Mouse (Mus musculus): ENCODE results near the gene Garnl3. TPM values are rescaled to one million over a fixed set of nuclear protein-coding genes. Genes with fewer than 3 reads are reported as not detected.

The Garnl3 gene
- polyA plus RNA-seq, 1 experiment from 2014 or later = 18.5 TPM

- Histone ChIP-seq H3K27ac (ENCODE audit: low read depth, low read length) (no peak overlapping the region), H3K27me3 (ENCODE audit: control insufficient read depth, insufficient read depth, low read length) (no peaks in the 10 kb centered on the region), H3K9ac (ENCODE audit: low read depth, low read length) (no peak overlapping the region), H3K9me3 (ENCODE audit: control insufficient read depth, low read length) (no peaks in the 10 kb centered on the region), H3K4me2 (replicated peaks; ENCODE audit: low read depth, low read length) (no peak overlapping the region), H3K4me3 (ENCODE audit: low read depth, low read length) (no peak overlapping the region), H3K4me1 (replicated peaks; ENCODE audit: control insufficient read depth, insufficient read depth, low read length) (no peaks in the 10 kb centered on the region), H3K36me3 (ENCODE audit: control insufficient read depth, insufficient read depth, low read length) (no peaks in the 10 kb centered on the region)
- DNase-seq (ENCODE audit: low spot score) (no peak), ATAC-seq (ENCODE audit: low FRiP score) (no peak)
- 67% methylated on average over 8 of the region's 8 CpGs for WGBS
These were observed 68.7 kb downstream of the Garnl3 start for GRCm38 (mm10) chr2:33062744-33063143.

- no peaks in the 10 kb centered on the region for H3K36me3 ChIP-seq (ENCODE audit: control insufficient read depth, insufficient read depth, low read length)
- no peaks in the 10 kb centered on the region for H3K9me3 ChIP-seq (ENCODE audit: control insufficient read depth, low read length)
- 91% methylated on average over 5 of the region's 5 CpGs for WGBS
These were observed 72.5 kb downstream of the Garnl3 start for GRCm38 (mm10) chr2:33058926-33059325.

DNA sequence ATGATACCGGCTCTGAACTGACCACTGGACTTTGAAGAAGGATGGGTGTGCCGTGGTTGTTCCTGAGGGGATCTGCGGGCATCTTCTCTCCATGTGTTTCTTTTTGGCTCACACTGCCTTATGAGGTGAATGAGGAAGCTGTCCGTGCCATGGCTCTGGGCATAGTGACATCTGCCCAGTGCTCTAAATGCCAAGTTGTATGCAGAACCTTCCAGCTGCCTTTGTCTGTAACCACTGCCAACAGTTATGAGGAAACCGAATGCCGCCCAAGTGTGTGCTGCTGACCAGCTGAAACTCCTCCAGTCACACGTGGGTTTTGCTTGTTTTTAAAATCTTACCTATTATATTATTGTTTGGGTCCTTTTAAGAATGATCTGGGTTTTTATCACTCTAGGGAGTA is 73.9 kb downstream of the Garnl3 start:
- Histone ChIP-seq H3K9ac (ENCODE audit: low read depth, low read length) (no peak overlapping the region), H3K27ac (ENCODE audit: low read depth, low read length) (no peak overlapping the region), H3K4me3 (ENCODE audit: low read depth, low read length) (no peak overlapping the region), H3K27me3 (ENCODE audit: control insufficient read depth, insufficient read depth, low read length) (no peaks in the 10 kb centered on the region), H3K4me1 (replicated peaks; ENCODE audit: control insufficient read depth, insufficient read depth, low read length) (no peaks in the 10 kb centered on the region), H3K4me2 (replicated peaks; ENCODE audit: low read depth, low read length) (no peak overlapping the region), H3K9me3 (ENCODE audit: control insufficient read depth, low read length) (no peaks in the 10 kb centered on the region), H3K36me3 (ENCODE audit: control insufficient read depth, insufficient read depth, low read length) (no peaks in the 10 kb centered on the region)
- DNase-seq (ENCODE audit: low spot score) (no peak), ATAC-seq (ENCODE audit: low FRiP score) (no peak)
- 89% methylated on average over 7 of the region's 7 CpGs for WGBS

More at GRCm38 (mm10) chr2:33058926-33059325, 72.5 kb downstream of the Garnl3 start:
- ATAC-seq (ENCODE audit: low FRiP score) (no peak), DNase-seq (ENCODE audit: low spot score) (no peak)
- H3K27me3 ChIP-seq (ENCODE audit: control insufficient read depth, insufficient read depth, low read length) = no peaks in the 10 kb centered on the region
- H3K4me2 ChIP-seq (replicated peaks; ENCODE audit: low read depth, low read length) = no peak overlapping the region
- H3K9ac ChIP-seq (ENCODE audit: low read depth, low read length) = no peak overlapping the region
- H3K4me1 ChIP-seq (replicated peaks; ENCODE audit: control insufficient read depth, insufficient read depth, low read length) = no peaks in the 10 kb centered on the region
- no peak overlapping the region for H3K4me3 ChIP-seq (ENCODE audit: low read depth, low read length)
- no peak overlapping the region for H3K27ac ChIP-seq (ENCODE audit: low read depth, low read length)

DNA sequence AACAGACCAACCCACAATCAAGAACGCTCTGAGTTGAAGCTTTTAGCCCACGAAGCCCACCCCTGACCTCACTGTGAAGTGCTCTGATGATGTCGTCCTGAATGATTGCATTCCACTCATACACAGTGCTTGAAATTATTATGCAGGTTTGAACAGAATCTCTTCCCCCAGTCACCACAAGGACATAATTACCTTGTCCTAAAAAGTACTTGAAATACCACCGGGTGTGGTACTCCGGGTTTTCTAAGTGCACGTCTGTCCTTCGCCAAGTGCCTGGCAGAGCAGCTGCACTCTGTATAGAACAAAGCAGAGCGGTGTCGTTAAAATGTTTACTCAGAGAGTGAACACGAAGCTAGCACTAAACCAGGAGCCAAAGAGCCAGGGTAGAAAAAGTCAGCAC is 77.5 kb downstream of the Garnl3 start:
- H3K27ac ChIP-seq (ENCODE audit: low read depth, low read length) = no peak overlapping the region
- no peak overlapping the region for H3K9ac ChIP-seq (ENCODE audit: low read depth, low read length)
- 80% methylated on average over 10 of the region's 10 CpGs for WGBS
- no peak for ATAC-seq (ENCODE audit: low FRiP score)
- no peaks in the 10 kb centered on the region for H3K36me3 ChIP-seq (ENCODE audit: control insufficient read depth, insufficient read depth, low read length)
- no peaks in the 10 kb centered on the region for H3K9me3 ChIP-seq (ENCODE audit: control insufficient read depth, low read length)
- H3K27me3 ChIP-seq (ENCODE audit: control insufficient read depth, insufficient read depth, low read length) = no peaks in the 10 kb centered on the region
- no peak overlapping the region for H3K4me3 ChIP-seq (ENCODE audit: low read depth, low read length)
- no peaks in the 10 kb centered on the region for H3K4me1 ChIP-seq (replicated peaks; ENCODE audit: control insufficient read depth, insufficient read depth, low read length)
- DNase-seq (ENCODE audit: low spot score) = no peak
- H3K4me2 ChIP-seq (replicated peaks; ENCODE audit: low read depth, low read length) = no peak overlapping the region

DNA sequence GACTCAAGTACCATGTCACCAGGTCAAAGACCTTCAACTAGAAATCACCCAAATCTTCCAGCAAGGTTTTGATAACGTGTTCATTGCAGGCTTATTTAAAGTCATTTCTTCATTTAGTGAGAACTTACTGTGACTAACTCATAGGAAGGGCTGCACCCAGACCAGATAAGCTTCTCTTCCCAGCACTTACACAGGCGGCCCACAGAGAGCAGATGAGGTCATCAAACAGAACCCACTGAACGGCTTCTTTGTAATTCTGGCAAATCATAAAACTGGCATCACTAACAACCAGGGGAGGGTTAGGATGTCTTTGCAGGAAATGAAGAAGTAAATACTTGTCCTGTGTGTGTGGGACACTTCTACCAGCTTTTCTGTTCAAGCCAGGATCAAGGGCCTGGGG is 84.1 kb downstream of the Garnl3 start:
- no peaks in the 10 kb centered on the region for H3K4me1 ChIP-seq (replicated peaks; ENCODE audit: control insufficient read depth, insufficient read depth, low read length)
- no peak for DNase-seq (ENCODE audit: low spot score)

GRCm38 (mm10) chr2:33046919-33047318 is 84.5 kb downstream of the Garnl3 start:
- no peak for ATAC-seq (ENCODE audit: low FRiP score)
- no peak overlapping the region for H3K4me3 ChIP-seq (ENCODE audit: low read depth, low read length)

More for the DNA sequence above, 84.1 kb downstream of the Garnl3 start:
- 69% methylated on average over 3 of the region's 3 CpGs for WGBS
- Histone ChIP-seq H3K27me3 (ENCODE audit: control insufficient read depth, insufficient read depth, low read length) (no peaks in the 10 kb centered on the region), H3K9ac (ENCODE audit: low read depth, low read length) (no peak overlapping the region), H3K36me3 (ENCODE audit: control insufficient read depth, insufficient read depth, low read length) (no peaks in the 10 kb centered on the region), H3K9me3 (ENCODE audit: control insufficient read depth, low read length) (no peaks in the 10 kb centered on the region), H3K27ac (ENCODE audit: low read depth, low read length) (no peak overlapping the region), H3K4me3 (ENCODE audit: low read depth, low read length) (no peak overlapping the region), H3K4me2 (replicated peaks; ENCODE audit: low read depth, low read length) (no peak overlapping the region)
- ATAC-seq (ENCODE audit: low FRiP score) = no peak

DNA sequence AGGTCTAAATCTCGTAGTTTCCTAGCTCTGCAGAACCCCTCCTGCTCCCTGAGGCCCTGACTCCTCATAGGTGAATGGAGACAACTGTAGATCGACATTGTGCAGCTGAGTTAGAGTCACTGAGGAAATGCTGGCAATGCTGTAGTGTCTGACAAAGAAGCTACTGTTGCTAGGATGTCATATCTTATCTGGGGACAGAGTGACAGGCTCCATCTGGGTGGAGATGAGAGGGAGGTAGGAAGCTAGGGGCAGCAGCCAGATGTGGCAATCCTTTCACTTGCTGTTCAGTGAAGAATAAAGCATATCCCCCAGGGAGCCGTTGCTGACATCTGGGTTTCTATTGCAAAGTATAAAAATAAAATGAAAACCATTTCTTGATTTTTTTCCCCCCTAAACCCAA is 85.6 kb downstream of the Garnl3 start:
- Histone ChIP-seq H3K9ac (ENCODE audit: low read depth, low read length) (no peak overlapping the region), H3K9me3 (ENCODE audit: control insufficient read depth, low read length) (no peaks in the 10 kb centered on the region), H3K4me1 (replicated peaks; ENCODE audit: control insufficient read depth, insufficient read depth, low read length) (no peaks in the 10 kb centered on the region), H3K36me3 (ENCODE audit: control insufficient read depth, insufficient read depth, low read length) (no peaks in the 10 kb centered on the region), H3K4me3 (ENCODE audit: low read depth, low read length) (no peak overlapping the region), H3K4me2 (replicated peaks; ENCODE audit: low read depth, low read length) (no peak overlapping the region), H3K27ac (ENCODE audit: low read depth, low read length) (no peak overlapping the region), H3K27me3 (ENCODE audit: control insufficient read depth, insufficient read depth, low read length) (no peaks in the 10 kb centered on the region)
- 78% methylated on average over 3 of the region's 3 CpGs for WGBS
- ATAC-seq (ENCODE audit: low FRiP score) = no peak
- DNase-seq (ENCODE audit: low spot score) = no peak

More at GRCm38 (mm10) chr2:33046919-33047318, 84.5 kb downstream of the Garnl3 start:
- no peak overlapping the region for H3K4me2 ChIP-seq (replicated peaks; ENCODE audit: low read depth, low read length)
- no peaks in the 10 kb centered on the region for H3K36me3 ChIP-seq (ENCODE audit: control insufficient read depth, insufficient read depth, low read length)
- no peak overlapping the region for H3K9ac ChIP-seq (ENCODE audit: low read depth, low read length)
- no peaks in the 10 kb centered on the region for H3K9me3 ChIP-seq (ENCODE audit: control insufficient read depth, low read length)
- 53% methylated on average over 5 of the region's 5 CpGs for WGBS
- no peak for DNase-seq (ENCODE audit: low spot score)
- no peaks in the 10 kb centered on the region for H3K27me3 ChIP-seq (ENCODE audit: control insufficient read depth, insufficient read depth, low read length)
- H3K27ac ChIP-seq (ENCODE audit: low read depth, low read length) = no peak overlapping the region
- no peaks in the 10 kb centered on the region for H3K4me1 ChIP-seq (replicated peaks; ENCODE audit: control insufficient read depth, insufficient read depth, low read length)

- ATAC-seq (ENCODE audit: low FRiP score) (no peak), DNase-seq (ENCODE audit: low spot score) (no peak)
- H3K27me3 ChIP-seq (ENCODE audit: control insufficient read depth, insufficient read depth, low read length) = no peaks in the 10 kb centered on the region
- no peaks in the 10 kb centered on the region for H3K9me3 ChIP-seq (ENCODE audit: control insufficient read depth, low read length)
- H3K27ac ChIP-seq (ENCODE audit: low read depth, low read length) = no peak overlapping the region
- H3K36me3 ChIP-seq (ENCODE audit: control insufficient read depth, insufficient read depth, low read length) = no peaks in the 10 kb centered on the region
- H3K4me3 ChIP-seq (ENCODE audit: low read depth, low read length) = no peak overlapping the region
- H3K9ac ChIP-seq (ENCODE audit: low read depth, low read length) = no peak overlapping the region
- WGBS = 81% methylated on average over 6 of the region's 6 CpGs
- H3K4me2 ChIP-seq (replicated peaks; ENCODE audit: low read depth, low read length) = no peak overlapping the region
- H3K4me1 ChIP-seq (replicated peaks; ENCODE audit: control insufficient read depth, insufficient read depth, low read length) = no peaks in the 10 kb centered on the region
These were observed 88.7 kb downstream of the Garnl3 start for GRCm38 (mm10) chr2:33042781-33043180.

DNA sequence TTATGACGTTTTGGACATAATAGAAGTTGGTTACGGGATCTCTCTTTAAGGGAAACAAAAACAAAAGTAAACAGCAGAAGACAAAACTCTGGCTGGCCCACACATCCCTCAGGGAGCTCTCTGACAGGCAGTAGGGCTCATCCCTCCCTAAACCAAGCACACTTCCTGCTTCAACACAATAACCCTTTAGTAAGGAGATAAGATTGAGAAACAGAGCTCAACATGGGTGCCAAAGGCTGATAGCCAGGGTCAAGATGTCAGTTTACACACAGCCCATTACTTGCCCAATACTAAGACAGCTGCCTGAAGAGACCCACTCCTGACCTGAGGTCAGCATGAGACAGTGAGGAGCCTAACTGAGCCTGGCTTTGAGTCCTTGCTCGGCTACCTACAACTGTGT is 89.9 kb downstream of the Garnl3 start:
- H3K9ac ChIP-seq (ENCODE audit: low read depth, low read length) = no peak overlapping the region
- no peaks in the 10 kb centered on the region for H3K27me3 ChIP-seq (ENCODE audit: control insufficient read depth, insufficient read depth, low read length)
- 74% methylated on average over 3 of the region's 3 CpGs for WGBS
- no peak overlapping the region for H3K27ac ChIP-seq (ENCODE audit: low read depth, low read length)
- no peaks in the 10 kb centered on the region for H3K9me3 ChIP-seq (ENCODE audit: control insufficient read depth, low read length)
- no peak for DNase-seq (ENCODE audit: low spot score)
- no peaks in the 10 kb centered on the region for H3K4me1 ChIP-seq (replicated peaks; ENCODE audit: control insufficient read depth, insufficient read depth, low read length)
- H3K4me2 ChIP-seq (replicated peaks; ENCODE audit: low read depth, low read length) = no peak overlapping the region
- no peaks in the 10 kb centered on the region for H3K36me3 ChIP-seq (ENCODE audit: control insufficient read depth, insufficient read depth, low read length)
- no peak for ATAC-seq (ENCODE audit: low FRiP score)
- no peak overlapping the region for H3K4me3 ChIP-seq (ENCODE audit: low read depth, low read length)

Data from hindbrain, embryonic 11.5 days (tissue).